Mouse (Mus musculus) granulocyte monocyte progenitor cell, adult 5-6 weeks (primary cell): ENCODE data around the gene Cnbd2. TPM values are rescaled to one million over a fixed set of nuclear protein-coding genes. Genes with fewer than 3 reads are reported as not detected.

Source experiments
- ATAC-seq: replicated peaks from 2 replicates; pipeline ENCODE4 v1.8.0; 2016; ENCODE audit warnings: mild to moderate bottlenecking, moderate TSS enrichment, inconsistent platforms; ENCODE audit not compliant: poor library complexity, severe bottlenecking
- total RNA-seq, 2 experiments: library from RNA; stranded (forward) in 1 of 2; stranded (reverse) in 1 of 2; fragments of 200-712, 200-1000 nt in 1 of 2; fragments of >200 nt in 1 of 2; fragmentation: Nextera tagmentation in 1 of 2; gene quantifications; 2 replicates each; pipeline ENCODE4 v1.2.3; 2014 to 2017

Gene Cnbd2
- total RNA-seq, 2 experiments from 2014 or later = 3.4 to 6.5 TPM

GRCm38 (mm10) chr2:156310945-156311344 lies 1.2 kb upstream of the Cnbd2 start:
- ATAC-seq = no peak

- ATAC-seq = no peak
Observed at GRCm38 (mm10) chr2:156311441-156311840, 658 bp upstream of the Cnbd2 start.

GRCm38 (mm10) chr2:156311841-156312291 lies 233 bp upstream of the Cnbd2 start:
- ATAC-seq = peak; percentile 64

- no peak for ATAC-seq
Observed at GRCm38 (mm10) chr2:156313153-156313552, 1.1 kb downstream of the Cnbd2 start.

- ATAC-seq = no peak
Observed at GRCm38 (mm10) chr2:156314811-156315210, 2.7 kb downstream of the Cnbd2 start.

- ATAC-seq = no peak; the same call in 1 of the 2 replicates
Observed at GRCm38 (mm10) chr2:156318491-156318890, 6.4 kb downstream of the Cnbd2 start.

GRCm38 (mm10) chr2:156321538-156321937 lies 9.4 kb downstream of the Cnbd2 start:
- no peak for ATAC-seq

- ATAC-seq = peak; percentile 94
Observed at GRCm38 (mm10) chr2:156324116-156324588, 12.1 kb downstream of the Cnbd2 start.

GRCm38 (mm10) chr2:156324681-156325080 lies 12.6 kb downstream of the Cnbd2 start:
- peak; percentile 39 for ATAC-seq

GRCm38 (mm10) chr2:156330681-156331080 lies 18.6 kb downstream of the Cnbd2 start:
- ATAC-seq = peak; percentile 78

- no peak for ATAC-seq
Observed at GRCm38 (mm10) chr2:156331446-156331965, 19.4 kb downstream of the Cnbd2 start.

- no peak for ATAC-seq
Observed at GRCm38 (mm10) chr2:156340078-156340477, 28.0 kb downstream of the Cnbd2 start.

GRCm38 (mm10) chr2:156344775-156345532 lies 32.9 kb downstream of the Cnbd2 start:
- peak; percentile 58 for ATAC-seq

GRCm38 (mm10) chr2:156348812-156349211 lies 36.7 kb downstream of the Cnbd2 start:
- no peak for ATAC-seq

- no peak for ATAC-seq
Observed at GRCm38 (mm10) chr2:156349286-156349848, 37.3 kb downstream of the Cnbd2 start.

GRCm38 (mm10) chr2:156351243-156351642 lies 39.1 kb downstream of the Cnbd2 start:
- no peak for ATAC-seq

- no peak for ATAC-seq
Observed at GRCm38 (mm10) chr2:156352413-156353165, 40.5 kb downstream of the Cnbd2 start.

GRCm38 (mm10) chr2:156353265-156353692 lies 41.2 kb downstream of the Cnbd2 start:
- no peak for ATAC-seq

GRCm38 (mm10) chr2:156356031-156356430 lies 43.9 kb downstream of the Cnbd2 start:
- no peak for ATAC-seq

GRCm38 (mm10) chr2:156368465-156368864 lies 56.4 kb downstream of the Cnbd2 start:
- ATAC-seq = no peak

GRCm38 (mm10) chr2:156370896-156371295 lies 58.8 kb downstream of the Cnbd2 start:
- no peak for ATAC-seq
